Mouse (Mus musculus): ENCODE data around the gene Msn. TPM values are rescaled to one million over a fixed set of nuclear protein-coding genes. Genes with fewer than 3 reads are reported as not detected.

The Msn gene
- total and polyA plus RNA-seq, 3 experiments = 15.5 to 132 (median 88.1) TPM

DNA sequence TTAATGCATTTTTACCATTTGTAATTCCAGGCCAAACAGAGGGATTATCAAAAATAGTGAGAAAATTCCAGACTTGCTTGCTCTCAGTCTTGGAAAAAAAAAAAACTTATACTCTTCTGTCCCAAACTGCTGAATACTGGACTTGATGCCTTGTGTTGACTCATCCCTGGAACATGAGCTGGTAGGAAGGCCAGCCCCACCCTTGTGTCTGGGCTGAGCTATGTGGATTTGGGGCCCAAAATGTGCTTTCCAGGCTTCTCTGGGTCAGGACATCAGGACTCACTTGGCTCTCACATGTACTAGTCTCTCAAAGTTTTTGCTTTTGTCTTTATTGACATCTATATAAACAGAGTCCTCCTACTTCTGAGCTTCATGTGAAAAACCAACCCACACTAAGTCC, 18.1 kb upstream of the Msn start (continued):
- TF ChIP-seq TCF12 (IDR thresholded peaks at IDR 0.05; ENCODE audit: low read depth, low read length) (no peak), HCFC1 (IDR thresholded peaks at IDR 0.05; ENCODE audit: low read depth, low read length) (no peak)

DNA sequence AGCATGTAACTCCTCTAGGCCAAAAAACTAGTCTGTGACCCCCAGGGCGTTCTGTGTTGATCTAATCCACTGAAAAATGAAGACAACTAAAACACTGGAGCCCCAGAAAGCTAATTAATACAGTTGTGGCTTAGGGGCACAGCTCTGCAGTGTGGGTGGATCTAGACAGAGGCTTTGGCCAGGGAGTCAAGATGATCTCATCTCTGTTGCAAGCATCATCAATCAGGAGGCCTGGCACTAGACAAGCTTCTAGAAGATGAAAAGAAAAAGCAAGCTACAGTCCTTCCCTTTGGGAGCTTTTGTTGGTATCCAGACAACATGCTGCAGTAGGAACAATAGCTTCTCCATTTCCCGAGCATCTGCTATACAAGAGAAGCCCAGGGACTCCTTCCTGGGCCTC, 9.6 kb upstream of the Msn start:
- H3K9me3 ChIP-seq (replicated peaks; ENCODE audit: insufficient read depth, low read length) = no peaks in the 10 kb centered on the region
- TF ChIP-seq BHLHE40 (IDR thresholded peaks at IDR 0.05; ENCODE audit: borderline replicate concordance, low read depth, low read length) = no peak
- no peak for TF ChIP-seq MAX (IDR thresholded peaks at IDR 0.05; ENCODE audit: low read length)
- TF ChIP-seq MAZ (IDR thresholded peaks at IDR 0.05; ENCODE audit: low read depth, low read length) = no peak
- no peak for TF ChIP-seq MXI1 (IDR thresholded peaks at IDR 0.05; ENCODE audit: low read depth, low read length)
- no peak for TF ChIP-seq JUND (IDR thresholded peaks at IDR 0.05; ENCODE audit: low read depth, low read length)
- TF ChIP-seq POLR2AphosphoS2 (IDR thresholded peaks at IDR 0.05; ENCODE audit: low read length) = no peak
- no peak for TF ChIP-seq ZNF384 (IDR thresholded peaks at IDR 0.05; ENCODE audit: low read depth, low read length)
- TF ChIP-seq UBTF (IDR thresholded peaks at IDR 0.05; ENCODE audit: borderline replicate concordance, insufficient read depth, low read depth, low read length) = no peak
- no peak for TF ChIP-seq RAD21 (IDR thresholded peaks at IDR 0.05; ENCODE audit: low read depth, low read length)
- TF ChIP-seq ZKSCAN1 (IDR thresholded peaks at IDR 0.05; ENCODE audit: low read depth, low read length) = no peak
- TF ChIP-seq MYB (IDR thresholded peaks at IDR 0.05; ENCODE audit: low read depth, low read length) = no peak
- TF ChIP-seq RCOR1 (IDR thresholded peaks at IDR 0.05; ENCODE audit: low read depth, low read length) = no peak
- no peak for TF ChIP-seq ELF1 (IDR thresholded peaks at IDR 0.05; ENCODE audit: low read depth, low read length)
- no peak overlapping the region for H3K9ac ChIP-seq (ENCODE audit: control insufficient read depth, low read depth, low read length, poor library complexity, severe bottlenecking)
- no peaks in the 10 kb centered on the region for H3K27me3 ChIP-seq (ENCODE audit: control insufficient read depth in 1 of 2, insufficient read depth in 2 of 2, low read length in 2 of 2)
- no peak for DNase-seq (ENCODE audit: low read depth, low spot score)
- no peaks in the 10 kb centered on the region for H3K79me2 ChIP-seq (ENCODE audit: control insufficient read depth, insufficient read depth, low read length, poor library complexity)
- no peak overlapping the region for H3K4me3 ChIP-seq (ENCODE audit: control insufficient read depth in 1 of 2, insufficient read depth in 1 of 2, low read depth in 2 of 2, low read length in 2 of 2)
- H3K27ac ChIP-seq (ENCODE audit: control insufficient read depth, low read depth, low read length) = no peak overlapping the region
- H3K36me3 ChIP-seq (ENCODE audit: control insufficient read depth in 1 of 2, insufficient read depth in 2 of 2, low read length in 2 of 2) = no peaks in the 10 kb centered on the region
- H3K4me1 ChIP-seq (ENCODE audit: control insufficient read depth in 1 of 2, insufficient read depth in 2 of 2, low read length in 2 of 2) = no peaks in the 10 kb centered on the region

DNA sequence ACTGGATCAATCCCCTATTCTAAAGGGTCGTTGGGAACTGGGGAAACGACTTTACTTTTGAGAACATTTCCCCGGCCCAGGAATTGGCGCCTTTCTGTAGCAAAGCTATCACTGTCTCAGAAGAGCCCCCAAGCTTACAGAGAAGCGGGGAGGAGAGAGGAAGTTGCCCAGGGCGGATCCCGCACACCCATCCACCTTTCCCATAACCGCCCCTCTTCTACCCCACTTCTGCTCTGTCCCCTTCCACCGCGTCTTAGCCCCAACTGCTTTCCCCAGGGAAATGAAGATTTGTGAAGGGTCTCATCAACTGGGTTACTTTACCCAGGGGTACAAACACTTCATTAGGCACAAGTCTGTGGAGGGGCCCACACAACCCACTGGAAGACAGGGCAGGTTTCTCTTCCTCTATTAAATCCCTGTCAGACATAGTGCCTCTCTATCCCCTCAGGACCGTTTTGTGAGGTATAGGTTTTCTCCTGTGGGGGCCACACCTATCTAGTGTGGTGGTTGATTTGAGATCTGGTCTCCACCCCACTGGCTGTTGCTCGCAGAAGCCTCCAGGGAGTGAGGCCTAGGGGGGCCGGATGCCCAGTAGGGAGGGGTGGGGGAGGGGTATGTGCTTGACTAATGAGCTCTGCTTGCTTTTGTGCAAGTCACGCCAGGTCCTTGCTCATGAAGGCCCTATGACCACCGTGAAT, 820 bp downstream of the Msn start:
- Histone ChIP-seq H3K9ac (ENCODE audit: control insufficient read depth, low read depth, low read length, poor library complexity, severe bottlenecking) (peak overlapping the region; percentile 97), H3K4me1 (ENCODE audit: control insufficient read depth in 1 of 2, insufficient read depth in 2 of 2, low read length in 2 of 2) (peaks cover 0 to 16% of the 10 kb centered on the region in 2 experiments; a peak in 1 of 4 replicates), H3K4me3 (ENCODE audit: control insufficient read depth in 1 of 2, insufficient read depth in 1 of 2, low read depth in 2 of 2, low read length in 2 of 2) (peak overlapping the region; percentile 75 to 99), H3K9me3 (replicated peaks; ENCODE audit: insufficient read depth, low read length) (no peaks in the 10 kb centered on the region), H3K27ac (ENCODE audit: control insufficient read depth, low read depth, low read length) (peak overlapping the region; percentile 96), H3K79me2 (ENCODE audit: control insufficient read depth, insufficient read depth, low read length, poor library complexity) (peaks cover 45% of the 10 kb centered on the region), H3K36me3 (ENCODE audit: control insufficient read depth in 1 of 2, insufficient read depth in 2 of 2, low read length in 2 of 2) (peaks cover 0 to 23% of the 10 kb centered on the region in 2 experiments; a peak in 2 of 4 replicates), H3K27me3 (ENCODE audit: control insufficient read depth in 1 of 2, insufficient read depth in 2 of 2, low read length in 2 of 2) (no peaks in the 10 kb centered on the region)
- TF ChIP-seq BHLHE40 (IDR thresholded peaks at IDR 0.05; ENCODE audit: borderline replicate concordance, low read depth, low read length) (no peak), HCFC1 (IDR thresholded peaks at IDR 0.05; ENCODE audit: low read depth, low read length) (peak; percentile 45), ZMIZ1 (IDR thresholded peaks at IDR 0.05; ENCODE audit: low read depth, low read length) (no peak; the same call in 1 of the 2 replicates), TBP (IDR thresholded peaks at IDR 0.05; ENCODE audit: low read depth, low read length) (0 out of 2 replicates have a peak, but pooled peaks have one; percentile 23), POLR2AphosphoS2 (IDR thresholded peaks at IDR 0.05; ENCODE audit: low read length) (0 out of 2 replicates have a peak, but pooled peaks have one; percentile 35), NRF1 (IDR thresholded peaks at IDR 0.05; ENCODE audit: insufficient read depth, low read depth, low read length, poor library complexity, severe bottlenecking) (no peak), EP300 (IDR thresholded peaks at IDR 0.05; ENCODE audit: low read depth in 1 of 2, low read length in 2 of 2) (peak in 1 of 2 experiments; percentile 45; a peak in 1 of 4 replicates), MAX (IDR thresholded peaks at IDR 0.05; ENCODE audit: low read length) (no peak), NELFE (IDR thresholded peaks at IDR 0.05; ENCODE audit: low read depth, low read length) (peak; percentile 47), MAZ (IDR thresholded peaks at IDR 0.05; ENCODE audit: low read depth, low read length) (0 out of 2 replicates have a peak, but pooled peaks have one; percentile 38), GABPA (IDR thresholded peaks at IDR 0.05; ENCODE audit: low read depth, low read length) (no peak), ELF1 (IDR thresholded peaks at IDR 0.05; ENCODE audit: low read depth, low read length) (no peak), MXI1 (IDR thresholded peaks at IDR 0.05; ENCODE audit: low read depth, low read length) (peak; percentile 29; the same call in 1 of the 2 replicates)
- DNase-seq (ENCODE audit: low read depth, low spot score) = peak; percentile 81

All from MEL (cell line).